Mouse (Mus musculus): ENCODE measurements at regions not wholly inside any gene's neighbourhood (a gene's known extent, or its start where the extent isn't known, plus 50 kb on each side); places are given as distances from the start of the nearest gene placed in this dataset.

- ATAC-seq (ENCODE audit: low FRiP score) (no peak), DNase-seq (ENCODE audit: low spot score) (no peak)
- Histone ChIP-seq H3K4me1 (replicated peaks; ENCODE audit: control insufficient read depth, insufficient read depth, low read length) (no peaks in the 10 kb centered on the region), H3K4me2 (replicated peaks; ENCODE audit: low read depth, low read length) (no peak overlapping the region), H3K9ac (ENCODE audit: low read depth, low read length) (no peak overlapping the region), H3K27ac (ENCODE audit: low read depth, low read length) (no peak overlapping the region), H3K9me3 (ENCODE audit: control insufficient read depth, low read length) (no peaks in the 10 kb centered on the region), H3K36me3 (ENCODE audit: control insufficient read depth, insufficient read depth, low read length) (no peaks in the 10 kb centered on the region), H3K27me3 (ENCODE audit: control insufficient read depth, insufficient read depth, low read length) (no peaks in the 10 kb centered on the region), H3K4me3 (ENCODE audit: low read depth, low read length) (no peak overlapping the region)
- WGBS: 62% methylated on average over 3 of the region's 3 CpGs
Measured at GRCm38 (mm10) chr10:29592906-29593305, 57.2 kb upstream of the Rspo3 start.

- ATAC-seq (ENCODE audit: low FRiP score) (no peak), DNase-seq (ENCODE audit: low spot score) (no peak)
- Histone ChIP-seq H3K27ac (ENCODE audit: low read depth, low read length) (no peak overlapping the region), H3K4me1 (replicated peaks; ENCODE audit: control insufficient read depth, insufficient read depth, low read length) (no peaks in the 10 kb centered on the region), H3K4me2 (replicated peaks; ENCODE audit: low read depth, low read length) (no peak overlapping the region), H3K27me3 (ENCODE audit: control insufficient read depth, insufficient read depth, low read length) (no peaks in the 10 kb centered on the region), H3K9ac (ENCODE audit: low read depth, low read length) (no peak overlapping the region), H3K9me3 (ENCODE audit: control insufficient read depth, low read length) (no peaks in the 10 kb centered on the region), H3K4me3 (ENCODE audit: low read depth, low read length) (no peak overlapping the region), H3K36me3 (ENCODE audit: control insufficient read depth, insufficient read depth, low read length) (no peaks in the 10 kb centered on the region)
Measured at GRCm38 (mm10) chr10:29590187-29590586, 54.5 kb upstream of the Rspo3 start.

GRCm38 (mm10) chr10:29589739-29590138 lies 54.1 kb upstream of the Rspo3 start:
- Histone ChIP-seq H3K4me3 (ENCODE audit: low read depth, low read length) (no peak overlapping the region), H3K27me3 (ENCODE audit: control insufficient read depth, insufficient read depth, low read length) (no peaks in the 10 kb centered on the region), H3K9ac (ENCODE audit: low read depth, low read length) (no peak overlapping the region), H3K4me2 (replicated peaks; ENCODE audit: low read depth, low read length) (no peak overlapping the region), H3K27ac (ENCODE audit: low read depth, low read length) (no peak overlapping the region), H3K4me1 (replicated peaks; ENCODE audit: control insufficient read depth, insufficient read depth, low read length) (no peaks in the 10 kb centered on the region), H3K36me3 (ENCODE audit: control insufficient read depth, insufficient read depth, low read length) (no peaks in the 10 kb centered on the region), H3K9me3 (ENCODE audit: control insufficient read depth, low read length) (no peaks in the 10 kb centered on the region)
- ATAC-seq (ENCODE audit: low FRiP score): no peak
- DNase-seq (ENCODE audit: low spot score): no peak

Measured in hindbrain, embryonic 11.5 days (tissue).